Comparison of ENCODE assay signal across 27 mouse cellular contexts in genomic region chr6:4694672-4695231, GRCm38 (mm10). TPM values are rescaled to one million over a fixed set of nuclear protein-coding genes. Genes with fewer than 3 reads are reported as not detected.
DNase-seq lines count a peak whose midpoint lies in the region; ATAC-seq and TF ChIP-seq lines count a peak whose summit lies in the region.
"Had no signal": no experiment of that assay in that cellular context is flagged by ENCODE, and none has a peak within 500 bp of the region (broad histone marks: within the 10 kb centered on the region; RNA-seq: fewer than 3 reads in every experiment).

No protein-coding gene starts in this region.

- no peak overlapping the region for H3K4me3 ChIP-seq in lung, embryonic 14.5 days (ENCODE audit: low read depth, low read length)
- no peak overlapping the region for H3K4me3 ChIP-seq in lung, adult 2 months (replicated peaks; ENCODE audit: extremely low read depth, low read depth, low read length)
- H3K4me3 ChIP-seq in midbrain, embryonic 11.5 days (ENCODE audit: low read depth, low read length) = no peak overlapping the region
- H3K4me3 ChIP-seq in midbrain, embryonic 13.5 days (replicated peaks) = no peak overlapping the region
- H3K4me3 ChIP-seq: embryonic facial prominence, embryonic 12.5 days; forebrain, embryonic 13.5 days; hindbrain, embryonic 12.5 days; neural tube, embryonic 13.5 days had no signal

- TF ChIP-seq CTCF in lung, embryonic 14.5 days (IDR thresholded peaks at IDR 0.05; ENCODE audit: low read depth) = no peak
- no peak for TF ChIP-seq CTCF in lung, adult 2 months (IDR thresholded peaks at IDR 0.05; ENCODE audit: insufficient read depth, low read length)

- 36% methylated on average over 8 of the region's 8 CpGs for WGBS in lung, embryonic 14.5 days
- WGBS in lung, adult 2 months = 46% methylated on average over 8 of the region's 8 CpGs
- whole genome bisulfite sequencing in midbrain, embryonic 11.5 days = 80% methylated on average over 8 of the region's 8 CpGs
- 73% methylated on average over 8 of the region's 8 CpGs for whole genome bisulfite sequencing in midbrain, embryonic 13.5 days

- no peak for TF ChIP-seq POLR2A in lung, adult 2 months (IDR thresholded peaks at IDR 0.05; ENCODE audit: borderline replicate concordance, extremely low read depth, low read depth, low read length)

- H3K27me3 ChIP-seq in lung, embryonic 14.5 days (ENCODE audit: insufficient read depth, low read length) = no peaks in the 10 kb centered on the region
- H3K27me3 ChIP-seq in midbrain, embryonic 11.5 days (ENCODE audit: control insufficient read depth, insufficient read depth, low read length) = no peaks in the 10 kb centered on the region
- no peaks in the 10 kb centered on the region for H3K27me3 ChIP-seq in midbrain, embryonic 13.5 days
- H3K27me3 ChIP-seq: embryonic facial prominence, embryonic 12.5 days; forebrain, embryonic 13.5 days; hindbrain, embryonic 12.5 days; neural tube, embryonic 13.5 days had no signal

- no peak overlapping the region for H3K9ac ChIP-seq in lung, embryonic 14.5 days
- H3K9ac ChIP-seq in midbrain, embryonic 11.5 days (ENCODE audit: low read length) = no peak overlapping the region
- H3K9ac ChIP-seq in midbrain, embryonic 13.5 days (replicated peaks) = no peak overlapping the region
- H3K9ac ChIP-seq: embryonic facial prominence, embryonic 12.5 days; forebrain, embryonic 13.5 days; hindbrain, embryonic 12.5 days; liver, embryonic 14.5 days; neural tube, embryonic 13.5 days had no signal

- H3K9me3 ChIP-seq in lung, embryonic 14.5 days (ENCODE audit: low read depth, low read length) = no peaks in the 10 kb centered on the region
- H3K9me3 ChIP-seq in midbrain, embryonic 11.5 days (ENCODE audit: control insufficient read depth, low read length) = no peaks in the 10 kb centered on the region
- H3K9me3 ChIP-seq in midbrain, embryonic 13.5 days = no peaks in the 10 kb centered on the region
- H3K9me3 ChIP-seq: forebrain, embryonic 13.5 days; hindbrain, embryonic 12.5 days; neural tube, embryonic 13.5 days had no signal

- no peak overlapping the region for H3K4me2 ChIP-seq in lung, embryonic 14.5 days
- H3K4me2 ChIP-seq in midbrain, embryonic 11.5 days = no peak overlapping the region
- H3K4me2 ChIP-seq in midbrain, embryonic 13.5 days (replicated peaks) = no peak overlapping the region
- H3K4me2 ChIP-seq: embryonic facial prominence, embryonic 12.5 days; forebrain, embryonic 13.5 days; heart, embryonic 11.5 days; hindbrain, embryonic 12.5 days; neural tube, embryonic 13.5 days had no signal

- peak; percentile 32 for DNase-seq in lung, embryonic 14.5 days
- DNase-seq in lung, adult 2 months = no peak
- DNase-seq in midbrain, embryonic 11.5 days (ENCODE audit: low spot score, missing footprints) = peak; percentile 71
- peak; percentile 25 for DNase-seq in fibroblast of lung, adult 2 months (ENCODE audit: low read depth)
- DNase-seq in spleen, postnatal 4 days (ENCODE audit: low spot score in 2 of 2) = no peak
- no peak for DNase-seq in neural tube, embryonic 10.5 days (ENCODE audit: extremely low spot score, low spot score)
- DNase-seq: adrenal gland, postnatal 10 days; cerebellum, adult 8-10 months; cerebellum, postnatal 25 days; gastrocnemius, postnatal 14 days; heart, postnatal 36 days; kidney, adult 8-10 months; kidney, postnatal 10 days; liver; right cerebral cortex, postnatal 4 days; thymus, adult 2 months; thymus, postnatal 36 days had no signal

- H3K27ac ChIP-seq in lung, embryonic 14.5 days (ENCODE audit: low read depth) = no peak overlapping the region
- H3K27ac ChIP-seq in midbrain, embryonic 11.5 days (ENCODE audit: low read depth, low read length) = no peak overlapping the region
- H3K27ac ChIP-seq in midbrain, embryonic 13.5 days = no peak overlapping the region
- H3K27ac ChIP-seq: embryonic facial prominence, embryonic 12.5 days; forebrain, embryonic 13.5 days; hindbrain, embryonic 12.5 days; liver, embryonic 14.5 days; macrophage; neural tube, embryonic 13.5 days had no signal

- ATAC-seq in lung, embryonic 14.5 days (ENCODE audit: insufficient read depth) = 0 out of 2 replicates have a peak, but pooled peaks have one; percentile 27
- no peak for ATAC-seq in midbrain, embryonic 11.5 days (ENCODE audit: low FRiP score)
- ATAC-seq in midbrain, embryonic 13.5 days = no peak
- ATAC-seq: forebrain, embryonic 13.5 days; intestine, embryonic 16.5 days; midbrain, embryonic 16.5 days had no signal

- H3K36me3 ChIP-seq in lung, embryonic 14.5 days (ENCODE audit: insufficient read depth) = no peaks in the 10 kb centered on the region
- no peaks in the 10 kb centered on the region for H3K36me3 ChIP-seq in midbrain, embryonic 11.5 days (ENCODE audit: control insufficient read depth, insufficient read depth, low read length)
- H3K36me3 ChIP-seq in midbrain, embryonic 13.5 days = peaks cover 3% of the 10 kb centered on the region
- H3K36me3 ChIP-seq: embryonic facial prominence, embryonic 12.5 days; hindbrain, embryonic 12.5 days; neural tube, embryonic 13.5 days had no signal

- no peaks in the 10 kb centered on the region for H3K4me1 ChIP-seq in lung, embryonic 14.5 days (ENCODE audit: insufficient read depth)
- no peaks in the 10 kb centered on the region for H3K4me1 ChIP-seq in lung, adult 2 months (ENCODE audit: control insufficient read depth, insufficient read depth, low read length)
- H3K4me1 ChIP-seq in midbrain, embryonic 11.5 days (ENCODE audit: control insufficient read depth, insufficient read depth, low read length) = no peaks in the 10 kb centered on the region
- 0 out of 2 replicates have a peak, but pooled peaks cover 6% of the 10 kb centered on the region for H3K4me1 ChIP-seq in midbrain, embryonic 13.5 days (replicated peaks)
- H3K4me1 ChIP-seq: embryonic facial prominence, embryonic 12.5 days; forebrain, embryonic 13.5 days; hindbrain, embryonic 12.5 days; neural tube, embryonic 13.5 days had no signal

RNA-seq across cellular contexts. Expression of gene Sgce, which starts 52.3 kb away (rescaled TPM):
- 49.9 and 52.7 TPM in 2 replicates for polyA plus RNA-seq in lung, embryonic 14.5 days (2014; fragmentation: Nextera tagmentation; extraction: Ambion mirVana)
- polyA plus RNA-seq in lung, adult 2 months (2012; rRNA removed) = 22.8 and 33.4 TPM in 2 replicates
- 62.5 and 71.3 TPM in 2 replicates for polyA plus RNA-seq in midbrain, embryonic 11.5 days (2014; fragmentation: Nextera tagmentation; extraction: Ambion mirVana)
- 61.6 and 68.2 TPM in 2 replicates for polyA plus RNA-seq in midbrain, embryonic 13.5 days (2015; fragmentation: Nextera tagmentation; extraction: Ambion mirVana)

RNA-seq across cellular contexts. Expression of gene Peg10, which starts 52.4 kb away (rescaled TPM):
- polyA plus RNA-seq in lung, embryonic 14.5 days (2014; fragmentation: Nextera tagmentation; extraction: Ambion mirVana) = 4.0 and 4.3 TPM in 2 replicates
- 1.0 and 1.3 TPM in 2 replicates for polyA plus RNA-seq in lung, adult 2 months (2012; rRNA removed)
- 11.2 and 11.9 TPM in 2 replicates for polyA plus RNA-seq in midbrain, embryonic 11.5 days (2014; fragmentation: Nextera tagmentation; extraction: Ambion mirVana)
- 7.3 and 10.0 TPM in 2 replicates for polyA plus RNA-seq in midbrain, embryonic 13.5 days (2015; fragmentation: Nextera tagmentation; extraction: Ambion mirVana)

Comparison
In these comparisons a context has a peak if more than half of its experiments do, and no peak if none do; other contexts are left out.
1. DNase-seq: peak in lung, embryonic 14.5 days (single experiment), midbrain, embryonic 11.5 days (single experiment) and fibroblast of lung, adult 2 months (single experiment); none in lung, adult 2 months (single experiment), spleen, postnatal 4 days (0 of 2) and neural tube, embryonic 10.5 days (single experiment).